Mouse (Mus musculus) heart, adult 2 months (tissue): ENCODE measurements around the gene BC004004. TPM values are rescaled to one million over a fixed set of nuclear protein-coding genes. Genes with fewer than 3 reads are reported as not detected.
"Not testable (repeated sequence)": the region's sequence is repeated elsewhere in the genome, so short reads cannot be mapped to it uniquely, and the experiment has no call there.

Experiments
- DNase-seq, 2 experiments: peaks; one replicate each; pipeline ENCODE4 v3.0.0; 2021
- H3K27ac ChIP-seq: fragments of 200-600 bp; 2 replicates; pipeline ENCODE4 v1.8.1; 2022
- H3K27me3 ChIP-seq: fragments of 200-500 bp; 2 replicates; pipeline ENCODE4 v1.6.1; 2012; ENCODE audit warnings: mild to moderate bottlenecking, low read length, inconsistent platforms, mixed read lengths; ENCODE audit not compliant: control insufficient read depth, insufficient read depth
- H3K36me3 ChIP-seq: fragments of 200-500 bp; 2 replicates; pipeline ENCODE4 v1.6.1; 2012; ENCODE audit warnings: low read length, inconsistent platforms; ENCODE audit not compliant: control insufficient read depth, insufficient read depth
- H3K4me1 ChIP-seq: fragments of 200-500 bp; 2 replicates; pipeline ENCODE4 v1.6.1; 2011; ENCODE audit warnings: low read length; ENCODE audit not compliant: control insufficient read depth, insufficient read depth
- H3K4me3 ChIP-seq: fragments of 200-600 bp; 2 replicates; pipeline ENCODE4 v1.8.1; 2022
- H3K79me2 ChIP-seq: fragments of 200-500 bp; replicated peaks from 2 replicates; pipeline ENCODE4 v1.6.1; 2012; ENCODE audit warnings: mild to moderate bottlenecking, inconsistent platforms, low read length, moderate library complexity, mixed read lengths; ENCODE audit not compliant: control insufficient read depth, insufficient read depth
- H3K9ac ChIP-seq: fragments of 200-500 bp; 2 replicates; pipeline ENCODE4 v1.6.1; 2012; ENCODE audit warnings: low read depth, mild to moderate bottlenecking, control low read depth, inconsistent platforms, low read length, mixed read lengths
- CTCF ChIP-seq: fragments of 200-600 bp; IDR thresholded peaks from 2 replicates; pipeline ENCODE4 v1.8.1; 2022; ENCODE audit warnings: antibody characterized with exemption, mild to moderate bottlenecking, moderate library complexity
- EP300 ChIP-seq: fragments of 200-500 bp; IDR thresholded peaks from 2 replicates; pipeline ENCODE4 v1.6.1; 2011; ENCODE audit warnings: low read depth, low read length, control low read depth; ENCODE audit not compliant: insufficient read depth
- POLR2A ChIP-seq: fragments of 200-500 bp; IDR thresholded peaks from 2 replicates; pipeline ENCODE4 v1.6.1; 2011; ENCODE audit warnings: mild to moderate bottlenecking, low read depth, low read length, control low read depth; ENCODE audit not compliant: insufficient read depth
- WGBS: fragments of 180-500 bp; shearing (Covaris S2); methylation state at CpG from one replicate; pipeline ENCODE4 v1.1.7; 2018; 5-methylcytosine and 5-hydroxymethylcytosine counted together
- intact Hi-C: fragments of 180-260 bp; cut with DNase I; formaldehyde crosslinking; loops from one replicate; pipeline ENCODE4 v1.15.1; 2025
- polyA plus RNA-seq: library from polyadenylated mRNA; depleted of rRNA; stranded (reverse); fragments of >200 nt; gene quantifications from 2 replicates; pipeline ENCODE4 v1.2.3, GENCODE M21; 2012
- total RNA-seq, 2 experiments: library from RNA; stranded (reverse); gene quantifications; 2 replicates each; pipeline ENCODE4 v1.2.3; 2021

BC004004 gene
- total and polyA plus RNA-seq, 3 experiments: 184 to 318 (median 264) TPM

DNA sequence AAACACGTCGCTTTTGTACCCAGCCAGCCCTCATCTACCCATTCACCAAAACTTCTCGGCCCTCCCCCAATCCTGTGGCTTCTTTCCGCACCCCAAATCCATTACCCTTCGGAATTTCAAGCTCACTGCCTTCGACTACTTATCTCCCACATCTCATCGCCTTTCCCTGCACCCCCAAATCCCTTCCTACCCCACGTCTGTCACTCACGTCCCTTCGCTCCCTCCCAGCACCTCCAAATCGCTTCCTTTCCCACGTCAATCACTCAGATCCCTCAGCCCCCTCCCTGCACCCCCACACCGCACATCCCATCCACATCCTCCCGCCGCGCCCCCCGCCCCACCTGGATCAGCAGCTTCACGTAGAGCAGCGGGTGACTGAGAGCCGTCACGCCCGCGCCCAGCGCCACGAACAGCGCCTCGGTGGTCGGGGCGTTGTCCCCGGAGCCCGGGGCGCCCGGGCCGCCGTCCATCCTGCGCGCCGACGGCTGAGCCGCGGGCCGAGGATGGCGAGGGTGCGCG lies 78.6 kb downstream of the BC004004 start:
- under 1% methylated on average over 43 of the region's 45 CpGs for WGBS
- Histone ChIP-seq H3K79me2 (peaks cover 4% of the 10 kb centered on the region; the same call in 1 of the 2 replicates), H3K27ac (peak overlapping the region; percentile 80), H3K36me3 (no peaks in the 10 kb centered on the region), H3K4me1 (peaks cover 15% of the 10 kb centered on the region), H3K4me3 (peak overlapping the region; percentile 72), H3K27me3 (no peaks in the 10 kb centered on the region), H3K9ac (peak overlapping the region; percentile 79)
- no peak for DNase-seq
- TF ChIP-seq EP300: no peak
- no peak for TF ChIP-seq POLR2A
- TF ChIP-seq CTCF: no peak
- intact Hi-C loops: no loop called here

- peak within 1 kb of the TSS; percentile 72 for H3K4me3 ChIP-seq
- peak within 1 kb of the TSS; percentile 79 for H3K9ac ChIP-seq
- intact Hi-C loops: no loop called here
- H3K27me3 ChIP-seq: no peaks in the 10 kb centered on the region
- WGBS: 2% methylated on average over 50 of the region's 53 CpGs
- peaks cover 4% of the 10 kb centered on the region; the same call in 1 of the 2 replicates for H3K79me2 ChIP-seq
- peaks cover 10% of the 10 kb centered on the region for H3K4me1 ChIP-seq
- peak; percentile 97 for TF ChIP-seq POLR2A
- no peak for TF ChIP-seq CTCF
- TF ChIP-seq EP300: 0 out of 2 replicates have a peak, but pooled peaks have one; percentile 51
- H3K36me3 ChIP-seq: no peaks in the 10 kb centered on the region
- DNase-seq: peak; percentile 100
- H3K27ac ChIP-seq: peak within 1 kb of the TSS; percentile 95
Observed at GRCm38 (mm10) chr17:29347645-29348256, 79.2 kb downstream of the BC004004 start, which contains the start of gene Mtch1. TSS of gene Mtch1 (minus strand) at chr17:29347934.

DNA sequence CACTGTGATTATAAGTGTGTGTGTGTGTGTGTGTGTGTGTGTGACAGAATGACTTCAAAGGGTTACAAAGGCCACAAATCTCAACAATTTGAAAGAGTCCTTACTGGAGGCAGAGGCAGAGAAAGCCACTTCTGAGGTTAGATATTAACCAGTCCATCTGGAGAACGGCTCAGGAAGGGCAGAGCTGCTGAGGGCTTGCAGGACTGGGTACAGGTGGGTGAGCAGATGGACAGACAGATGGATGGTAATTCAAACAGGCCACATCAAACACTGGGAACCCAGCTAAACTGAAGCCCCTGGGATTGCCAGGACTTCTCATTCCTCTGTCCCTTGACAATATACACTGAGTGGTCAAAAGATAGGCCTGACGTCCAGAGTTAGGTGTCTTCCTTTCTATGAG lies 80.4 kb downstream of the BC004004 start:
- Histone ChIP-seq H3K79me2 (peaks cover 4% of the 10 kb centered on the region; the same call in 1 of the 2 replicates), H3K27ac (no peak overlapping the region), H3K4me3 (no peak overlapping the region), H3K36me3 (no peaks in the 10 kb centered on the region), H3K27me3 (no peaks in the 10 kb centered on the region), H3K4me1 (peaks cover 8% of the 10 kb centered on the region), H3K9ac (no peak overlapping the region)
- TF ChIP-seq POLR2A (no peak), EP300 (no peak), CTCF (no peak)
- no peak for DNase-seq
- intact Hi-C loops: no loop called here
- 85% methylated on average over 2 of the region's 2 CpGs for WGBS

DNA sequence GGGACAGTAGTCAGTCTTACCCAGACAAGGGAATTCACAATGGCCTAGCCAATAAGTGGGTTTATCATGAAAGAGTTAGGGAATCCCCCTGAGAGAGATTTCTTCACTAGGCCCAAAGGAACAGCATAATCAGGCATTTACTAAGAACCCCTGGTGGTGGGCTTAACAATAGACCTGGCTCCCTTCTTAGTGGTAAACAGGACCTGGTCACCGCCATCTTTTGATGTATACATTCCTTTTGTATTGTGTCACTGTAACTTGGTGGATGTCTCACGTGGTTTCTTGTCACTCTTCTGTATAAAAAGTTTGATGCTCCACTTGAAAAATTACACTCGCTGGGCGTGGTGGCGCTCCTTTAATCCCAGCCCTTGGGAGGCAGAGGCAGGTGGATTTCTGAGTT lies 82.5 kb downstream of the BC004004 start:
- H3K27ac ChIP-seq, H3K79me2 ChIP-seq, H3K4me3 ChIP-seq, H3K9ac ChIP-seq, DNase-seq, H3K27me3 ChIP-seq, intact Hi-C loops, H3K36me3 ChIP-seq: not testable (repeated sequence)
- peaks cover 12% of the 10 kb centered on the region for H3K4me1 ChIP-seq
- 82% methylated on average over 5 of the region's 5 CpGs for WGBS

- 24% methylated on average over 5 of the region's 5 CpGs for WGBS
- no peaks in the 10 kb centered on the region for H3K79me2 ChIP-seq
- TF ChIP-seq EP300 (no peak), POLR2A (0 out of 2 replicates have a peak, but pooled peaks have one; percentile 22)
- no peak overlapping the region for H3K4me3 ChIP-seq
- H3K27ac ChIP-seq: peak overlapping the region; percentile 90
- no peaks in the 10 kb centered on the region for H3K27me3 ChIP-seq
- intact Hi-C loops: loop anchor here (5.0 kb wide), 1 partner anchor 88 kb away; the partner anchor contains the start of gene BC004004
- H3K4me1 ChIP-seq: peaks cover 12% of the 10 kb centered on the region
- H3K36me3 ChIP-seq: no peaks in the 10 kb centered on the region
- DNase-seq: no peak
- H3K9ac ChIP-seq: peak overlapping the region; percentile 26
Observed at GRCm38 (mm10) chr17:29355461-29355840, 86.9 kb downstream of the BC004004 start.

GRCm38 (mm10) chr17:29355841-29356478 lies 87.4 kb downstream of the BC004004 start:
- whole genome bisulfite sequencing: 3% methylated on average over 17 of the region's 17 CpGs
- TF ChIP-seq POLR2A (no peak), CTCF (no peak), EP300 (no peak)
- no peaks in the 10 kb centered on the region for H3K27me3 ChIP-seq
- peak overlapping the region; percentile 90 for H3K27ac ChIP-seq
- peak overlapping the region; percentile 26 for H3K9ac ChIP-seq
- H3K79me2 ChIP-seq: no peaks in the 10 kb centered on the region
- DNase-seq: peak; percentile 83 to 86
- intact Hi-C loops: loop anchor here (5.0 kb wide), 1 partner anchor 89 kb away; the partner anchor contains the start of gene BC004004
- H3K4me3 ChIP-seq: peak overlapping the region; percentile 22
- peaks cover 12% of the 10 kb centered on the region for H3K4me1 ChIP-seq
- H3K36me3 ChIP-seq: no peaks in the 10 kb centered on the region
